Mouse (Mus musculus): ENCODE data around the gene Map2k1. TPM values are rescaled to one million over a fixed set of nuclear protein-coding genes. Genes with fewer than 3 reads are reported as not detected.

Map2k1 gene
- polyA plus RNA-seq, 1 experiment from 2014 or later, result 82.1 TPM

DNA sequence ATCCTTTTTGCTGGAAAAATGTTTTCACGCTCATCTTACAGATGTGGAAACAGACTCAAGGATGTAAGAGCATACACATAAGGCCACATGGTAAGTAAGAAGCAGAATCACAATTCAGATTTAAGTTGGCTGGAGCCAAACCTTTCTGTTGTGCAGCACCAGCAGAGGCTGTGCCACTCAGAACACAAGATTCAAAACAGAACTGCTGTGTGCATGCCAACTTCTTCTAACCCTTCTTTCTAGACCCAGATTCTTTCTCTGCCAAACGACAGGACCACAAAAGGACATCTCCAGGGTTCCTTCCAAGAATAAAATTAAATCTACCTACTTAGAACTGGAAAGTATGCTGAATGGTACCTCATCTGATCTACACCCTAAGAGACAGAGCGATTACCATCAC, 21.8 kb downstream of the Map2k1 start:
- Histone ChIP-seq H3K4me3 (ENCODE audit: low read depth, low read length) (no peak overlapping the region), H3K9ac (ENCODE audit: low read depth, low read length) (no peak overlapping the region), H3K27ac (ENCODE audit: low read depth, low read length) (no peak overlapping the region; the same call in 1 of the 2 replicates), H3K4me2 (replicated peaks; ENCODE audit: low read depth) (no peak overlapping the region), H3K4me1 (replicated peaks; ENCODE audit: control insufficient read depth, insufficient read depth, low read length) (peaks cover 4% of the 10 kb centered on the region; the same call in 1 of the 2 replicates), H3K36me3 (ENCODE audit: control insufficient read depth, insufficient read depth) (no peaks in the 10 kb centered on the region), H3K27me3 (replicated peaks; ENCODE audit: control insufficient read depth, insufficient read depth, low read length) (no peaks in the 10 kb centered on the region), H3K9me3 (ENCODE audit: control insufficient read depth) (no peaks in the 10 kb centered on the region)
- no peak for TF ChIP-seq CTCF (IDR thresholded peaks at IDR 0.05; ENCODE audit: low read depth)
- no peak for ATAC-seq
- WGBS, result 69% methylated on average over 3 of the region's 3 CpGs

DNA sequence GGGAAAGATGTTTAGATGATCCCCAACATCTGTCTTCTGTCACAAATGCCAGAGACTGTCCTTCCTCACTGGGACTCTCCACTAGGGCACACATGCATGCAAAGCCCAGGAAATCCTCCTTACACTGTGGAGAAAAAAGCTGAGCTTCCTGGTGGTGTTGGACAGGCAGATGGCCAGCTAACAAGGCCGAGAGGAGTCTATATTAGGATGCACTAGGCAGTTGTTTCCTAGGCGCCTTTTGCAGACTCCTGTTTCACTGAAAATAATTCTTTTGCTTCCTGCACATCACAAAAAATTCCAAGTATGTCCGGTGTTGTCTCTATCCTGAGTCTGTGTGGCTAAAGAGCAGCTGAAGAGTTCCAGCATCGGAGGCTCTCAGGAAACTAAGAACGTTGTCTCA, 22.3 kb downstream of the Map2k1 start:
- WGBS, result 43% methylated on average over 5 of the region's 5 CpGs
- peak; percentile 37 for TF ChIP-seq CTCF (IDR thresholded peaks at IDR 0.05; ENCODE audit: low read depth)
- H3K4me3 ChIP-seq (ENCODE audit: low read depth, low read length), result no peak overlapping the region
- H3K4me2 ChIP-seq (replicated peaks; ENCODE audit: low read depth), result no peak overlapping the region
- no peak overlapping the region for H3K9ac ChIP-seq (ENCODE audit: low read depth, low read length)
- H3K36me3 ChIP-seq (ENCODE audit: control insufficient read depth, insufficient read depth), result no peaks in the 10 kb centered on the region
- H3K4me1 ChIP-seq (replicated peaks; ENCODE audit: control insufficient read depth, insufficient read depth, low read length), result peaks cover 4% of the 10 kb centered on the region; the same call in 1 of the 2 replicates
- no peak overlapping the region for H3K27ac ChIP-seq (ENCODE audit: low read depth, low read length)
- H3K9me3 ChIP-seq (ENCODE audit: control insufficient read depth), result no peaks in the 10 kb centered on the region
- H3K27me3 ChIP-seq (replicated peaks; ENCODE audit: control insufficient read depth, insufficient read depth, low read length), result no peaks in the 10 kb centered on the region
- no peak for ATAC-seq

GRCm38 (mm10) chr9:64228972-64229371, 24.5 kb downstream of the Map2k1 start:
- Histone ChIP-seq H3K9ac (ENCODE audit: low read depth, low read length) (no peak overlapping the region), H3K27me3 (replicated peaks; ENCODE audit: control insufficient read depth, insufficient read depth, low read length) (no peaks in the 10 kb centered on the region), H3K4me2 (replicated peaks; ENCODE audit: low read depth) (no peak overlapping the region), H3K4me3 (ENCODE audit: low read depth, low read length) (no peak overlapping the region), H3K36me3 (ENCODE audit: control insufficient read depth, insufficient read depth) (no peaks in the 10 kb centered on the region), H3K9me3 (ENCODE audit: control insufficient read depth) (no peaks in the 10 kb centered on the region), H3K4me1 (replicated peaks; ENCODE audit: control insufficient read depth, insufficient read depth, low read length) (peaks cover 4% of the 10 kb centered on the region; the same call in 1 of the 2 replicates), H3K27ac (ENCODE audit: low read depth, low read length) (no peak overlapping the region)
- TF ChIP-seq CTCF (IDR thresholded peaks at IDR 0.05; ENCODE audit: low read depth), result no peak
- no peak for ATAC-seq

GRCm38 (mm10) chr9:64227736-64228135, 25.7 kb downstream of the Map2k1 start:
- Histone ChIP-seq H3K27ac (ENCODE audit: low read depth, low read length) (0 out of 2 replicates have a peak overlapping the region, but pooled peaks have one; percentile 28), H3K9me3 (ENCODE audit: control insufficient read depth) (no peaks in the 10 kb centered on the region), H3K27me3 (replicated peaks; ENCODE audit: control insufficient read depth, insufficient read depth, low read length) (no peaks in the 10 kb centered on the region), H3K4me1 (replicated peaks; ENCODE audit: control insufficient read depth, insufficient read depth, low read length) (peaks cover 4% of the 10 kb centered on the region; the same call in 1 of the 2 replicates), H3K4me3 (ENCODE audit: low read depth, low read length) (no peak overlapping the region), H3K36me3 (ENCODE audit: control insufficient read depth, insufficient read depth) (no peaks in the 10 kb centered on the region), H3K4me2 (replicated peaks; ENCODE audit: low read depth) (no peak overlapping the region), H3K9ac (ENCODE audit: low read depth, low read length) (no peak overlapping the region)
- ATAC-seq, result no peak
- 66% methylated on average over 12 of the region's 12 CpGs for WGBS
- TF ChIP-seq CTCF (IDR thresholded peaks at IDR 0.05; ENCODE audit: low read depth), result no peak

GRCm38 (mm10) chr9:64225805-64226204, 27.6 kb downstream of the Map2k1 start:
- H3K4me3 ChIP-seq (ENCODE audit: low read depth, low read length), result no peak overlapping the region
- H3K9me3 ChIP-seq (ENCODE audit: control insufficient read depth), result no peaks in the 10 kb centered on the region
- H3K27ac ChIP-seq (ENCODE audit: low read depth, low read length), result peak overlapping the region; percentile 35; the same call in 1 of the 2 replicates
- no peaks in the 10 kb centered on the region for H3K36me3 ChIP-seq (ENCODE audit: control insufficient read depth, insufficient read depth)
- H3K4me2 ChIP-seq (replicated peaks; ENCODE audit: low read depth), result no peak overlapping the region
- H3K27me3 ChIP-seq (replicated peaks; ENCODE audit: control insufficient read depth, insufficient read depth, low read length), result no peaks in the 10 kb centered on the region
- 0 out of 2 replicates have a peak, but pooled peaks have one; percentile 14 for TF ChIP-seq CTCF (IDR thresholded peaks at IDR 0.05; ENCODE audit: low read depth)
- ATAC-seq, result peak; percentile 97
- no peak overlapping the region; the same call in 1 of the 2 replicates for H3K9ac ChIP-seq (ENCODE audit: low read depth, low read length)
- no peaks in the 10 kb centered on the region for H3K4me1 ChIP-seq (replicated peaks; ENCODE audit: control insufficient read depth, insufficient read depth, low read length)

- WGBS, result 68% methylated on average over 2 of the region's 2 CpGs
- H3K4me3 ChIP-seq (ENCODE audit: low read depth, low read length), result no peak overlapping the region
- no peaks in the 10 kb centered on the region for H3K9me3 ChIP-seq (ENCODE audit: control insufficient read depth)
- no peak overlapping the region for H3K4me2 ChIP-seq (replicated peaks; ENCODE audit: low read depth)
- no peaks in the 10 kb centered on the region for H3K27me3 ChIP-seq (replicated peaks; ENCODE audit: control insufficient read depth, insufficient read depth, low read length)
- no peaks in the 10 kb centered on the region for H3K36me3 ChIP-seq (ENCODE audit: control insufficient read depth, insufficient read depth)
- H3K9ac ChIP-seq (ENCODE audit: low read depth, low read length), result no peak overlapping the region
- no peak overlapping the region; the same call in 1 of the 2 replicates for H3K27ac ChIP-seq (ENCODE audit: low read depth, low read length)
- no peak for ATAC-seq
- no peaks in the 10 kb centered on the region for H3K4me1 ChIP-seq (replicated peaks; ENCODE audit: control insufficient read depth, insufficient read depth, low read length)
- TF ChIP-seq CTCF (IDR thresholded peaks at IDR 0.05; ENCODE audit: low read depth), result no peak
Observed at GRCm38 (mm10) chr9:64222098-64222497, 31.3 kb downstream of the Map2k1 start.

GRCm38 (mm10) chr9:64221480-64221879, 32.0 kb downstream of the Map2k1 start:
- Histone ChIP-seq H3K27ac (ENCODE audit: low read depth, low read length) (no peak overlapping the region), H3K27me3 (replicated peaks; ENCODE audit: control insufficient read depth, insufficient read depth, low read length) (no peaks in the 10 kb centered on the region), H3K4me1 (replicated peaks; ENCODE audit: control insufficient read depth, insufficient read depth, low read length) (no peaks in the 10 kb centered on the region), H3K36me3 (ENCODE audit: control insufficient read depth, insufficient read depth) (no peaks in the 10 kb centered on the region), H3K4me2 (replicated peaks; ENCODE audit: low read depth) (no peak overlapping the region), H3K4me3 (ENCODE audit: low read depth, low read length) (no peak overlapping the region), H3K9me3 (ENCODE audit: control insufficient read depth) (no peaks in the 10 kb centered on the region), H3K9ac (ENCODE audit: low read depth, low read length) (no peak overlapping the region)
- TF ChIP-seq CTCF (IDR thresholded peaks at IDR 0.05; ENCODE audit: low read depth), result no peak
- 85% methylated on average over 4 of the region's 4 CpGs for WGBS
- no peak for ATAC-seq

Data from intestine, postnatal 0 days (tissue).